Mouse (Mus musculus): ENCODE measurements around the gene Hba-a2.
"Not testable (repeated sequence)": the region's sequence is repeated elsewhere in the genome, so short reads cannot be mapped to it uniquely, and the experiment has no call there.

Hba-a2 gene

DNA sequence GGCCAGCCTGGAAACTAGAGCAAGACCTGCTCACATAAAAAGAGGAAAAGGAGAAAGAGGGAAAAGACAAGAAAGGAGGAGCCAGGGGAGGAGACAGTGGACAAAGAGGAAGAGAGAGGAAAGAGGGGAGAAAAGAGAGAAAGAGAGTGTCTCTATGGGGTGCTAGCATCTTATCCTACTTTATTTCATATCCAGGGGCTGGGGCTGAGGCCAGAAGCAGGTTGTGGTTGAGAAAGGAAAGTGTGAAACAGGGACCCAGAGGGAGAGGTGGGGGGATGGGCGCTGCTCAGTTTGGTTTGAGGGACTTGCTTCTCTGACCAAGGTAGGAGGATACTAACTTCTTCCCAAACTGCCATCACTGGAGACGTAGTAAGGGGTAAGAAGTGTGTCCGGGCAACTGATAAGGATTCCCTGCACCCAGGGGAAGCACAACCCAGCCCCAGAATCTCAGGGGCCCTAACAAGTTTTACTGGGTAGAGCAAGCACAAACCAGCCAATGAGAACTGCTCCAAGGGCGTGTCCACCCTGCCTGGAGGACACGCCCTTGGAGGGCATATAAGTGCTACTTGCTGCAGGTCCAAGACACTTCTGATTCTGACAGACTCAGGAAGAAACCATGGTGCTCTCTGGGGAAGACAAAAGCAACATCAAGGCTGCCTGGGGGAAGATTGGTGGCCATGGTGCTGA lies 13.1 kb upstream of the Hba-a2 start, which contains the start of gene Hba-a1:
Gene Hba-a1, plus strand, starts transcription at position 421 of the 687 bp plus-strand sequence.
- not testable (repeated sequence) for DNase-seq (ENCODE audit: low spot score in 2 of 2)

DNA sequence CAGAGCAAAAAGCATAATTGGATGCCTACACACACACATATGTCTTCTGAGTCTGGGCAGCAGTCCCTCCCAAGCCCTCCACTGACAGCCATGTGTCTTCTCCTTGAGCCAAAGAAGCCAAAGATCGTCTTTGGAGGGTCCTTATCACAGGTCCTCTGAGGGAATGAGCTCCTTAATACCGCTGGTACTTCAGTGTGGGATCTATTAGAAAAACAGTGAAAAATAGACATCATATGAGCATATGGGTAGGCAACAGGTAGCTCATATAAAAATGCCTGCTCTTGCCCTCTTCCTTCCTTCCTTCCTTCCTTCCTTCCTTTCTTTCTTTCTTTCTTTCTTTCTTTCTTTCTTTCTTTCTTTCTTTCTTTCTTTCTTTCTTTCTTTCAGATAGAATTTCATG lies 11.7 kb upstream of the Hba-a2 start:
- DNase-seq (ENCODE audit: low spot score in 2 of 2): not testable (repeated sequence)

DNA sequence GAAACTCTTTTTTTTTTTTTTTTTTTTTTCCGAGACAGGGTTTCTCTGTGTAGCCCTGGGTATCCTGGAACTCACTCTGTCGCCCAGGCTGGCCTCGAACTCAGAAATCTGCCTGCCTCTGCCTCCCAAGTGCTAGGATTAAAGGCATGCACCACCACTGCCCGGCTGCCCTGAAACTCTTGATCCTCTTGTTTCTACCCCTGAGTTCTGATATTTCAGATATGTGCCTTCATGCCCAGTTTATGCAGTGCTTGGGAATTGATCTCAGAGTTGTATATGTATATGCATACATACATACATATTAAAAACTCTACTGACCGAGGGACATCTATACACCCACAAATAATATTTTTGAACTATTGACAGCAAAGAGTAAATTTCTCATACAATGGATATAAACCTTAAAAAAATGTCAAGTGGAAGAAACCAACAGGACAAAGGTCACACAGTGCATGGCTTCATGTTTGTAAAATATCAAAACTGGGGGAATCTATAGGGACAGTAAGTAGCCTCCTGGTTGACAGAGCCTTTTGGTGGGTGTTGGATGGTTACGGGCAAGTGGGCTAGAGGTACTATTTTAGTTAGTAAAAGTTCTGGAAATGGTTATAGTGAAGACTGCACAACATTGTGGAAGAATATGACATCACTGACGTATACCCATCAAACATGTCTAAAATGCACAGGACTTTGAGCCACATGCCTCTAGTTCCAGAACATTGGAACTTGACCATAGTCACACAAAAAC lies 11.1 kb upstream of the Hba-a2 start:
- no peak for DNase-seq (ENCODE audit: low spot score in 2 of 2)

DNA sequence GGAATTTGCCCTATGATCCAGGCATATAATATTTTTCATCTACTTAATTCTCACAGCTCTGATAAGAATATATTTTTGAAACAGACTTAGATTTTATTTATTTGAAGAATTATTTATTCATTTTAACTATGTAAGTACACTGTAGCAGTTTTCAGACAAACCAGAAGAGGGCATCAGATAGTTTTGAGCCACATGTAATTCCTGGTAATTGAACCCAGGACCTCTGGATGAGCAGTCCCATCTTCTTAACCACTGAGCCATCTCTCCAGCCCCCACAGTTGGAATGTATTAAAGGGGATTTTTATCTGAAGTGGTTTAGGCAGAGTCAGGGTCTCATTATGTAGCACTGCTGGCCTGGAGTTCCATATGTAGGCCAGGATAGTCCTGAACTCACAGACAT lies 10.4 kb upstream of the Hba-a2 start:
- not testable (repeated sequence) for DNase-seq (ENCODE audit: low spot score in 2 of 2)

- peak; percentile 28 to 87 for DNase-seq (ENCODE audit: low spot score in 2 of 2)
These were observed 9.4 kb upstream of the Hba-a2 start, which contains the start of gene Hbq1b for GRCm38 (mm10) chr11:32286695-32287492. Gene Hbq1b, plus strand, starts transcription at chr11:32286965.

GRCm38 (mm10) chr11:32287493-32287825 lies 8.8 kb upstream of the Hba-a2 start:
- no peak for DNase-seq (ENCODE audit: low spot score in 2 of 2)

GRCm38 (mm10) chr11:32292819-32293218 lies 3.5 kb upstream of the Hba-a2 start:
- not testable (repeated sequence) for DNase-seq (ENCODE audit: low spot score in 2 of 2)

DNA sequence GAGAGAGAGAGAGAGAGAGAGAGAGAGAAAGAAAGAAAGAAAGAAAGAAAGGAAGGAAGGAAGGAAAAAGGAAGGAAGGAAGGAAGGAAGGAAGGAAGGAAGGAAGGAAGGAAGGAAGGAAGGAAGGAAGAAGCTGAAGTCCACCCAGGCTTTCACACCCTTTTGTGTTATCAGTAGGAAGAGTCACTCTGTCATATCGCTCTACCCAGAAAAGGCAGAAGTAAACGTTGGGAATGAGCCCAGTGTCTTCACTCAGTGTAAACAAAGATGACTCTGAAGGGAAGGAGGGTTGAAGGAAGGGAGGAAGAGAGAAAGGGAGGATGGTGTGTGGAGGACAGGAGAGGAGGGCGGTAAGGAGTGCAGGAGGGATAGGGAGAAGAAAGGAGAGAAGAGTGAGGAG lies 2.8 kb upstream of the Hba-a2 start:
- DNase-seq (ENCODE audit: low spot score in 2 of 2): not testable (repeated sequence)

DNA sequence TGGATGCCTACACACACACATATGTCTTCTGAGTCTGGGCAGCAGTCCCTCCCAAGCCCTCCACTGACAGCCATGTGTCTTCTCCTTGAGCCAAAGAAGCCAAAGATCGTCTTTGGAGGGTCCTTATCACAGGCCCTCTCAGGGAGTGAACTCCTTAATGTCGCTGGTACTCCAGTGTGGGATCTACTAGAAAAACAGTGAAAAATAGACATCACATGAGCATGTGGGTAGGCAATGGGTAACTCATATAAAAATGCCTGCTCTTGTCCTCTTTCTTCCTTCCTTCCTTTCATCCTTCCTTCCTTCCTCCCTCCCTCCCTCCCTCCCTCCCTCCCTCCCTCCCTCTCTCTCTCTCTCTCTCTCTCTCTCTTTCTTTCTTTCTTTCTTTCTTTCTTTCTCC lies 1.1 kb downstream of the Hba-a2 start:
- not testable (repeated sequence) for DNase-seq (ENCODE audit: low spot score in 2 of 2)

DNA sequence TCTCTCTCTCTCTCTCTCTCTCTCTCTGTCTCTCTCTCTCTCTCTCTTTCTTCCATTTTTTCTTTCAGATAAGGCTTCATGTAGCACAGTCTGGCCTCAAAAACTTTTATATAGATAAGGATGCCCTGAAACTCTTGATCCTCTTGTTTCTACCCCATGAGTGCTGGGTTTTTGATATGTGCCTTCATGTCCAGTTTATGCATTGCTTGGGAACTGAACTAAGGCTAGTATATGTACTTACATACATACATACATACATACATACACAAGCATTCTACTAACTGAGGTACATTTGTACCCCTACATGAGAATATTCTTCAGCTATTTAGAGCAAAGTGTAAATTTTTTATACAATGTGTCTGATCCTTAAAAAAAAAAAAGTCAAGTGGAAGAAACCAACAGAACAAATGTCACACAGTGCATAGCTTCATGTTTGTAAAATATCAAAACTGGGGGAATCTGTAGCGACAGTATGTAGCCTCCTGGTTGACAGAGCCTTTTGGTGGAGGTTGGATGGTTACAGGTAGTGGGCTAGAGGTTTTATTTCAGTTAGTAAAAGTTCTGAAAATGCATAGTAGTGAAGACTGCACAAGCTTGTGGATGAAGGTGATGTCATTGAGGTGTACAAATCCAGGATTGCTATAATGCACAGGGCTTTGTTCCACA lies 1.7 kb downstream of the Hba-a2 start:
- no peak for DNase-seq (ENCODE audit: low spot score in 2 of 2)

- DNase-seq (ENCODE audit: low spot score in 2 of 2): no peak
These were observed 2.2 kb downstream of the Hba-a2 start for GRCm38 (mm10) chr11:32298532-32298918.

- DNase-seq (ENCODE audit: low spot score in 2 of 2): peak in 1 of 2 experiments; percentile 67
These were observed 3.6 kb downstream of the Hba-a2 start, which contains the start of gene Hbq1a for GRCm38 (mm10) chr11:32299865-32300264. Gene Hbq1a, plus strand, starts transcription at chr11:32300069.

DNA sequence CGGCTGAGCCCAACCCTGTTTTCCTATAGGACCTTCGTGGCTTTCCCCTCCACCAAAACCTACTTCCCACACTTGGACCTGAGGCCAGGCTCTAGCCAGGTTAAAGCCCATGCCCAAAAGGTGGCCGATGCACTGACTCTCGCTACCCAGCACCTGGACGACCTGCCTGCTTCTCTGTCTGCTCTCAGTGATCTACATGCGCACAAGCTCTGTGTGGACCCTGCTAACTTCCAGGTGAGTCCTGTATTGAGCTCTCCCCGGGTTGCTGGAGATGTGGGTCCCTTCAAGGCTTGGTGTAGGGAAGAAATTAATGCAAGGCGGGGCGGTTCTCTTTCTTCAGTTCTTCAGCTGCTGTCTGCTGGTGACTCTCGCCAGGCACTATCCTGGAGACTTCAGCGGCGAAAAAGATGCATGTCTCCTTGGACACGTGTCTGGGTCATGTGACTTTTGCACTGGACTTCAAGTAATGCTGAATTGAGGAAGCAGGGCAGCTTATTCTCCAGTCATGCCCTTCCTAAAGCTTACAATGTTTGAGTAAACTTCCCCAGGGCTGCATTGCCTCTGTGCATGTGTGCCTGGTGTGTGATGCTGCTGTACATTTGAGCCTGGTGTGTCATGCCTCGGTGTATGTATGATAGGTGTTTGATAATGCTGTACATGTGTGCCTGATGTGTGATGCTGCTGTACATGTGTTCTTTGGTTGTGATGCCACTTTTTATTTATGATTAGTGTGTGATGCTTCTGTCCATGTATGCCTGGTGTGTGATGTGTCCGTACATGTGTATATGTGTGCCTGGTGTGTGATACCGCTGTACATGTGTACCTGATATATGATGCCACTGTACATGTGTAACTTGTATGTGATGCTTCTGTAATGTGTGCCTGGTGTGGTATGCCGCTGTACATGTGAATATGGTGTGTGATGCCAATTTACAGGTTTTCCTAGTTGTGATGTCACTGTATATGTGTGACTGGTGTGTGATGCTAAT lies 4.3 kb downstream of the Hba-a2 start:
- DNase-seq (ENCODE audit: low spot score in 2 of 2): no peak

GRCm38 (mm10) chr11:32301506-32301905 lies 5.2 kb downstream of the Hba-a2 start:
- DNase-seq (ENCODE audit: low spot score in 2 of 2): no peak

- peak; percentile 27 to 62 for DNase-seq (ENCODE audit: low spot score in 2 of 2)
These were observed 6.6 kb downstream of the Hba-a2 start for GRCm38 (mm10) chr11:32302824-32303419.

GRCm38 (mm10) chr11:32303455-32303854 lies 7.2 kb downstream of the Hba-a2 start:
- no peak for DNase-seq (ENCODE audit: low spot score in 2 of 2)

- DNase-seq (ENCODE audit: low spot score in 2 of 2): no peak
These were observed 10.7 kb downstream of the Hba-a2 start for GRCm38 (mm10) chr11:32307006-32307405.

DNA sequence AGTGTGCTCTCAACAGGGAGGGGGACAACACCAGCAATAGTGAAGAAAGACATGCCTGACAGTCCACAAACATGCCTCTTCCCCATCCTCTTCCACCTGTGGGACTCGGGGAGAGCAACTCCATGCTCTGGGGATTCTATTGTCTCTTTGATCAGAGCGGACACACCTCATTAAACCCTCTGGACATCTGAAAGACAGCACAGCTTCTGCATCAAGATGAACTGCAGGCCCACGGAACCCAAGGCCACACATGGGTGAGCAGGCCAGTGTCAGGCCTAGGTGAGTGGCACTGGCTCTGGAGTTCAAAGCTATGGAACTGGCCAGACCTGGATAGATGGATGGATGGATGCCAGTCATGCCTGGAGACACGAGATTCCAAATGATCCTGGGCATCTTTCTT lies 13.2 kb downstream of the Hba-a2 start:
- no peak for DNase-seq (ENCODE audit: low spot score in 2 of 2)

GRCm38 (mm10) chr11:32309928-32310327 lies 13.6 kb downstream of the Hba-a2 start:
- no peak for DNase-seq (ENCODE audit: low spot score in 2 of 2)

- DNase-seq (ENCODE audit: low spot score in 2 of 2): no peak
These were observed 19.7 kb downstream of the Hba-a2 start for GRCm38 (mm10) chr11:32316009-32316408.

All from left cerebral cortex, adult 9 months (tissue).